Mouse (Mus musculus): ENCODE measurements at regions not wholly inside any gene's neighbourhood (a gene's known extent, or its start where the extent isn't known, plus 50 kb on each side); places are given as distances from the start of the nearest gene placed in this dataset.

- no peak for DNase-seq (ENCODE audit: low spot score in 2 of 2)
Observed at GRCm38 (mm10) chr12:118415956-118416355, 114.7 kb upstream of the Sp4 start.

DNA sequence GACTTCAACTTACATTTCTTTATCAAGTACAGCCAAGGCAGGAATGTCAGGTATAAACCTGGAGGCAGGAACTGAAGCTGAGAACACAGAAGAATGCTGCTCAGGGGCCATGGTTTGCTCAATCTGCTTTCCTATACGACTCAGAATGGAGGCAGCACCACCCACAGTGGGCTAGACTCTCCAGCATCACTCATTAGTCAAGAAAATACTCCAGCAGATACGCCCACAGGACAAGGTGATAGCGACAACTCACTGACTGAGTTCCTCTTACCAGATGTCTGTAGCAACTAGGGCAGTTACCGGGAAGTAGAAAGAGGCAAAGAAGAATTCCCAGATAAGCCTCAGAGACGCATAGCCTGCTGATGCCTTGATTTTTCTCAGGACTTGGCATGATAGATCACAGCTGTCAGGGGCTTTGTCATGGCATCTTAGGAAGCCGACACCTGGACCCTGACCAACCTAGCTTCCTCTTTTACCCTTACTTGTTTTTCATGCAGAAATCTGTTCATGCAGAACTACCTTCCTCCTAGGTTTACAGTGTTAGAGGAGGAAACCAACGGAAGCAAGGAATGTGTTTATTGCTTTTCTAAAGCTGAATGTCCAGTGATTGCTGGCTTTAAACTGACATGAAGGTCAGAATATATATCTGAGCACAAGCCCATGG lies 110.7 kb upstream of the Sp4 start:
- DNase-seq (ENCODE audit: low spot score in 2 of 2) = peak; percentile 14 to 23

GRCm38 (mm10) chr12:118410917-118411316 lies 109.7 kb upstream of the Sp4 start:
- DNase-seq (ENCODE audit: low spot score in 2 of 2) = no peak

DNA sequence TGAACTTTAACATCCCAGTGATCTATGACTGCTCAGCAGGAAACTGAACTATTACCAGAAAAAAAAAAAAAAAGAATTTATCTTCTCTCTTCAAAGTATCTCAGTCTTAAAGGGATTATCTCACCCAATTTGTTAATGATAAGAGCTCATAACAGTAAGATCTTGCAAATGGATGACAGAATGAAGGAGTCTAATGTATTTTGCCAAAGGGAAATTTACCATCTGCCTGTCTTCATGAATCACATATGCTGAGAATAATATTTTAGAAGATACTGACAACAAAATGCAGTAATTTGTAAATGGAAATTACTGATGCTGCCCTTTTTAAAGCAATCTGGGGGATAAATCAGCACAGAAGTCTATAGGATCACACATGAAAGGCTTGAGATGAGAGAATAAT lies 103.9 kb upstream of the Sp4 start:
- DNase-seq (ENCODE audit: low spot score in 2 of 2) = no peak

GRCm38 (mm10) chr12:118404171-118404570 lies 102.9 kb upstream of the Sp4 start:
- no peak for DNase-seq (ENCODE audit: low spot score in 2 of 2)

DNA sequence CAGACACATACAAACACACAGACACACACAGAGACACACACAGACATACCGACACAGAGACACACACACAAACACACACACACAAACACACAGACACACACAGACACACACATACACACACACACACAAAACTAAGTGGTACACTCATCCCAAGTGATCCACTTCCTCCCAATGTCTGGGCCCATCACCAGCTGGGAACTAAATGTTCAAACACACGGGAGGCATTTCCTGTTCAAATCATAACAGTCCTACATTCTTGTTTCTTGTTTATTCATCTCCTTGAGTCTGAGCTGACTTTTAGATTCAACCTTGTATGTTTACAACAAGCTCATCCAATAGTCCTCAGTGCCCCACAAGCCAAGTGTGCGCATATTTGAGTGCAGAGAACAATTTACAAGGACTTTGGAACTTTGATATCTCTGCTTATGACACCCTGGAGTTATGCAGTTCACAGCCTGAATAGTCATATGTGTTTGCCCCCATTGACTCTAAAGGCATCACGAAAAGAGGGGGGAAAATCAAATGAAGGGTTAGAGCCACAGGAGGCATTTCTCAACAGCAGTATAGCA lies 102.4 kb upstream of the Sp4 start:
- no peak for DNase-seq (ENCODE audit: low spot score in 2 of 2)

GRCm38 (mm10) chr12:118401377-118401776 lies 100.1 kb upstream of the Sp4 start:
- DNase-seq (ENCODE audit: low spot score in 2 of 2) = no peak

GRCm38 (mm10) chr12:118391654-118392053 lies 90.4 kb upstream of the Sp4 start:
- DNase-seq (ENCODE audit: low spot score in 2 of 2) = no peak

- no peak for DNase-seq (ENCODE audit: low spot score in 2 of 2)
Observed at GRCm38 (mm10) chr12:118381013-118381412, 79.8 kb upstream of the Sp4 start.

GRCm38 (mm10) chr12:118377898-118378297 lies 76.7 kb upstream of the Sp4 start:
- no peak for DNase-seq (ENCODE audit: low spot score in 2 of 2)

DNA sequence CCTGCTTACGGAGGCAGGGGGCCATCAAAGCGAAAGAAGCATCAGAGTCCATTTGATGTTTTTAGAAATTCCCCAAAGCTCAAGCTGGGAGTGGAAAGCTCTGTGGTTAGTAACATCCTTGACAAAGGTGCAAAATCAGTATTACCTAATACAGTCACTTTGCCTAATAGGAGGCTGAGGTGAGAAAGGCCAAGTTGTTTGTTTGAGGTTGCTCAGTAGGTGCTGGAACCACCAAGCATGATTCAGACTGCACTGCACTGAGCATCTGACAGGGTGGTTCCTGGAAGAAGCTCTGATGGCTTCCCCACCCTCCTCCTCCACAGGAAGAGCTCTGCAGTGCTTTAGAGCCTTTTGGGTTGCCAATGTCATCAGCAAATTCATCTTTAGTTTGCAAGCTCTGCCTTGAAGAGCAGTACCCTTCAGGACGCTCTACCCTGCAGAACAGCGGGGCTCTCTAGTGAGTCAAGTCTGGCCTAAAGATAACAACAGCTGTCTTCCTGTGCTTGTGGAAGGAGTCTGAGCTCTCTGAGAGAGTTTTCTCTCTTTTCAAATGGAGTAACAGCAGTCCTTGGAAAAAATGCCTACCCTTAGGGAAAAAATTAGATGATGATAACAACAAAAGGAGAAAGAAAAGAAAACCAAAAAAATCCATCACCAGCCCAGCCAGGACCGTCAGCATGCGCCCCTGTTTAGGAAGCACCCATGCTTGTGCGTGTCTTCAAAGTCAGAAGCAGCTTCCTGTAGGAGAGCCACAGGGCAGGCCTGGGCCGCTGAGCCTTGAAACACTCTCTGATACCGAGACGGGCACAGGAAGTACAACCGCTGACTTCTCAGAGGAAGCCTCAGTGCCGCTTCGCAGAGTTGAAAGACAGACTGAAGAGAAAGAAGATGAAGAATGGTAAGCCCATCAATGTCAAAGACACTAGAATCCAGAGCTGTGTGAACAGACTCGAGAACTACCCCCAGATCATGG lies 75.6 kb upstream of the Sp4 start:
- DNase-seq (ENCODE audit: low spot score in 2 of 2) = no peak

GRCm38 (mm10) chr12:118373250-118373649 lies 72.0 kb upstream of the Sp4 start:
- no peak for DNase-seq (ENCODE audit: low spot score in 2 of 2)

- no peak for DNase-seq (ENCODE audit: low spot score in 2 of 2)
Observed at GRCm38 (mm10) chr12:118371905-118372304, 70.7 kb upstream of the Sp4 start.

GRCm38 (mm10) chr12:118367307-118368076 lies 66.3 kb upstream of the Sp4 start:
- no peak for DNase-seq (ENCODE audit: low spot score in 2 of 2)

- DNase-seq (ENCODE audit: low spot score in 2 of 2) = no peak
Observed at GRCm38 (mm10) chr12:118352866-118353265, 51.6 kb upstream of the Sp4 start.

GRCm38 (mm10) chr12:118351421-118351820 lies 50.2 kb upstream of the Sp4 start:
- no peak for DNase-seq (ENCODE audit: low spot score in 2 of 2)

Data from right cerebral cortex, adult 2 months (tissue).